Mouse (Mus musculus) CD8-positive naive resting alpha-beta T cell, adult 2 months (primary cell): ENCODE measurements around the gene Donson.
A peak's percentile ranks its signal among the peaks of the same experiment; 100 is the strongest.

ENCODE experiments used
- DNase-seq, 2 experiments: peaks; one replicate each; pipeline ENCODE4 v3.0.0; 2022; ENCODE audit warnings: low read depth in 2 of 2, low spot score in 2 of 2

Donson gene

DNA sequence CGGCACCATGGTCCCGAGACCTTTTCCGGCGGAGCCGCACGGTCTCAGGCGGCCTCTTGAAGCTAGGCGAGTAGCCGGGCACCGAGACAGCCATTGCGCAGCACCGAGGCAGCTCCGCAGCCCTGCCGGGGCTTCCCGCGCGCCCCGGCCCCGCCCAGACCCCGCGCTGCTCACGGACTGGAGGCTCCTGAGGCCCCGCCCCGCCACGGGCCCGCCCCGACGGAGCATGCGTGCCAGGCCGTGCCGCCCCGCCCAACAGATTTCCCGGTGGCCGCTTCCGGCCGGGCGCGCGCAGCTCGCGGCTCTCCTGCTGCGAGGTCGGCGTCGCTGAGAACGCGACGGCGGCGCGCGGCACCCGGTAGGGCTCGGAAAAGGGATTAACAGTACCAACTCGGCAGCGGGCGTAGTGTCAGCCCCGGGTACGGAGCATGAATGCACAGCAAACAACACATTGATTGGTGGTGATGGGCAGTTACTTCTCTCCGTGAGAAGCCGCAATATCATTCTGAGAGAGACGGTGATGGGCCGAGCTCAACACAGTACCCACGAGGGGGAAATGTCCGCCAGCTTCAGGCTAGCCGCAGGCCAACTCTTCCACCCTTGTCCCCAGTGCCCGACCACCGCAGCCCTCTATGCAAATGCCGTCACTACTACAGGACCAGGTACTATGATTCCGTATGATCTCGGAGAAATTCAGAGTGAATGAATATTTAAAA, at the start of gene Donson:
Gene Donson (minus strand): TSS at position 152 of the 716 bp plus-strand sequence.
- peak; percentile 89 to 93 for DNase-seq

GRCm38 (mm10) chr16:91736046-91736816, 47.7 kb upstream of the Donson start:
- DNase-seq, result no peak

GRCm38 (mm10) chr16:91734771-91735170, 46.2 kb upstream of the Donson start:
- DNase-seq, result no peak

- no peak for DNase-seq
These were observed 44.2 kb upstream of the Donson start for GRCm38 (mm10) chr16:91732816-91733215.

DNA sequence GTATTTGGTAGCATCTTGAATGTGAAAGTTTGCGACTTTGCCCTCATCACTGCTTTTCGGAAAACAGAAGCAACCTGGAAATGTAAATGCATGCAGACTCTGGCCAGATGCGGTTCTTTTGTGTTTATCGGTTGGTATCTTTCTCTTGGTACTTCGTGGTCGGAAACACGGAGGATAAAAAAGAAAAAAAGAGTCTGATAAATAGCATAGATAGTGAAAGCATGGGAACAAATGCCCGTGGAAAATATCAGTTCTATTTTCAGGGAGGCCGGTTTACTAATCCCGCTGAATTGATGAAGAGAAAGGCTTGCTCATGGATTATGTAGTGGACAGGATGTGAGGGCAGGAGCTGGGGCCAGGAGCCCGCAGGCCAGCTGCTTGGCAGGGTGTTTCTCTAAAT, 41.9 kb upstream of the Donson start:
- peak in 1 of 2 experiments; percentile 3 for DNase-seq

DNA sequence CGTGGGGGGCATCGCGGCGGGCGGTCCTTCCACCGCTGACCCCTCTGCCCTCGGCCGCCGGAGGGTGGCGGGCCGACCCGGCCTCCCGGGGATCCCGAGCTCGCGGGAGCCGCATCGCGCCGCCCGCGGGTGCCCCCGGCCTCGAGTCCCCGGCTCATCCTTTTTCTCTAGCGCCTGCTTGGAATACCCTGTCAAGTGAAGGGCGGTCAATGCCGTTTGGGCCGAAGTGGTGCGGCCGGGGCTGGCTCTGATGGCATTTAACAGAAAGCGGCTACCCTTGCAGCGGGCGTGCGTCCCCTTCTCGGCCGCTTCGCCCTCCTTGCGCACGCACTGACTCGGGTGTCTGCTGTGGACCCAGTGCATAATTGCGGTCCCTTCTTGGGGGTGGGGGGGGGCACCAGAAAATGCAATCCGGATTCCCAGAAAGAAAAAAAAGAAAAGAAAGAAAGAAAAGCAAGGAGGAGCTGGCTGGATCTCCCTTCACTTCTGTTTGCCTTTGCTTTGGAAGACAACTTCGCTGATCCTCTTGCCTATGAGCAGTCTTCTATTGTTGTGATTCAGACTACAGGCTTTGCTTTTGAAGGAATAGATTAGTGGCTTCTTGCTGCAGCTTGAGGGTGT, 41.4 kb upstream of the Donson start:
- peak in 1 of 2 experiments; percentile 4 for DNase-seq

DNA sequence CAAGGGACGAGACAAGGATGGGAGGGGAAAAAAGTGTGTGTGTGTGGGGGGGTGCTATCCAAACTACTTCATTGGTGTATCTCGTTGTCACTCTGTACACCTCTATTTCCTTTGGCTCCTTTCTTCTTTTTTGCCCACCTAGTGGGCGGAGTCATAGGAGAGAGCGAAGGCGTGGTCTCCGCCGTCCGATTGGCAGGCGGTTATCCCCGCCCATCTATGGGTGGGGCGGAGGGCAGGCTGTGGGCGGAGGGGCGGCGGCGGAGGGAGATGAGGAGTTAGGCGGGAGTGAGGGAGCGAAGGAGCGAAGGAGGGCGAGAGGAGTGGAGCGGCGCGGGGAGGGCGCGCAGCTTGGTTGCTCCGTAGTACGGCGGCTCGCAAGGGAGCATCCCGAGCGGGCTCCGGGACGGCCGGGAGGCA, 40.5 kb upstream of the Donson start, which contains the start of gene Itsn1:
Gene Itsn1 (plus strand): TSS at position 216 of the 417 bp plus-strand sequence.
- DNase-seq, result peak; percentile 94 to 96

DNA sequence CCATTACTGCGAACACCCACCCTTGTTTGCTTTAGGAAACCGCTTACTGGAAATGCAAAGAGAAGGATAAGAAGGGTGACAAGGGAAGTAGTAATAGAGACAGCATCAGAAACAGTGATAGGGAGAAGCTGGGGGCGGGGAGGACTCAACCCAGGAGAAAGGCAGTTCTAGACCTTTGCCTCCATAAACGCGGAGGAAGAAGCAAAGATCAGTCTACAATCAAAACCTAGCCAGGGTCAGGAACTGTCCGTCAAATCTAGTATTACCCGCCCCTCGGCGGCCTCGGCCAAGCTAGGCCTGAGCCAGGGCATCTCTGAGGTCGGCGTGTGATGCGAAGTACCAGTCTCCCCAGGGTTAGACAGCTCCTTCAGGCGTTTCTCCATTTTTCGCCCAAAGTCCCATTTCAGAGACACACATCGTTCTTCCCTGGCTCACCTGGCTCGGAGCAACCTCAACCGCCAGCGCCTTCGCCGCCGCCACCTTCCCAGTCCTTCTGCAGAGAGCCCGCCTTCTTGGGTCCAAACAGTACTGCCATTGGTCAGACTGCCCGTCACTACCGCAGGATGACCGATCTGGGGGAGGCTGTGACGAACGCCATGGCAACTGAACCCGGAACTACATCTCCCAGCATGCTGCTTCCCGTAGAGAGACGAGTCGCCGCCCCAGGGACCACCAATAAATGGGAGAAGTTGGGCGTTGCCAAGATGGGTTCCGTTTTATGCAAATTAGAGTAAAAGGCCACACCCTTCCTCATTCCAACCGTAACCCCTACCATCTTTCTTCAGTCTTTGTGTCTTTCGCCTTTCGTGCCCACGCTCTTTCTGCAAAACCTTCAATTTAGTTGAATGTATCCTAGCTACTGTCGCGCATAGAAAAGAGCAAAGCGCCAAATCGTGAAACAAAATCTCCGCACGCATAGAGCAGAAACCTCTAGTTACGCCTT, 39.8 kb upstream of the Donson start, which contains the start of gene Cryzl1:
Gene Cryzl1 (minus strand): TSS at position 853 of the 943 bp plus-strand sequence.
- peak; percentile 84 for DNase-seq

DNA sequence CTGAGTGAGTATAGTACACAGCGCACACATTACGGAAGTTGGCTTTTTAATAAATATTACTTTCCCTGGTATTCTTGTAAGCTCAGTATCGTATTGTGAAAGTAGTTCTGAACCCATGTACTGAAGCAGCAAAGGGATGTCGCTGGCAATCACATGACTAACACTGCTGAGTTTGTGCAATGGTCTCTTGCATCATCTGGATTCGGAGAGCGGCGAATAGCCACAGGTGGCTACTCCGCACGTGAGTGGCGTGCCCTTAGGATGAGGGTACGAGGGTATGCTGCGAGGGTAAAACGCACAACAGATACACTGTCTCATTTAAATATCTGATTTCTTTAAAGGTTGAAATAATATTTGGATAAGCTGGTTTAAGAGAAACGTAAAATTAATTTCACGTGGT, 38.9 kb upstream of the Donson start:
- DNase-seq, result no peak

GRCm38 (mm10) chr16:91724247-91724646, 35.7 kb upstream of the Donson start:
- peak; percentile 53 to 67 for DNase-seq

- DNase-seq, result no peak
These were observed 28.8 kb upstream of the Donson start for GRCm38 (mm10) chr16:91717399-91717798.

- DNase-seq, result no peak
These were observed 28.4 kb upstream of the Donson start for GRCm38 (mm10) chr16:91716927-91717349.

GRCm38 (mm10) chr16:91710241-91710640, 21.7 kb upstream of the Donson start:
- no peak for DNase-seq

DNA sequence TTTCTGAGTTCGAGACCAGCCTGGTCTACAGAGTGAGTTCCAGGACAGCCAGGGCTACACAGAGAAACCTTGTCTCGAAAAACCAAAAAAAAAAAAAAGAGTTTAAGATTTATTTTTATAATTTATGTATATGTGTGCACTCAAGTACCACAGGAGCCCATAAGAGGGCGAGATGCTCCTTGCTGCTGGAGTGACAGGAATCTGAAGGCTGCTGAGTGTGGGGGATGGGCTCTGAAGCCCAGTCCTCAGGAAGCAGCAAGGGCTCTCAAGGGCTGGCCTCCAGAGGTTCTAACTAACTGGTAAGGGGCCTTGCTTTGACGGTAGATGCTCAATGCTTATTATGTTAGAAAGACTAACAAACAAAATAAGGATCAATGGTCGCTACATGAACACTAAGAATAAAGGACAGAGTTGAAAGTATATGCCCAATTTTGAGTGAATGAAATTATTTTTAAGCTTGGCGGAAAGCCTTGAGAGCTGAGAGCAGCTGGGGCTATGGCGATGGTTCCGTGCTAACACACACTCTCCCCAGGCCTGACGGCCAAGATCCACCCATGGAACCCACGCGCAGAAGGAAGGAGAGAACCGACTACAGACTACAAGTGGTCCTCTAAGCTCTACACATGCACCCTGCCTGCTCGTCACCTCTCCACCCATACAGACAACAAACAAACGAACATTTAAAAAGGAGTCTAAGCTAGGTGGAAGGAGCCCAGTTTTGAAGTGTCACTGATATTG, 16.2 kb upstream of the Donson start:
- no peak for DNase-seq

- DNase-seq, result no peak
These were observed 14.2 kb upstream of the Donson start for GRCm38 (mm10) chr16:91702771-91703188.

- no peak for DNase-seq
These were observed 13.3 kb upstream of the Donson start for GRCm38 (mm10) chr16:91701908-91702307.

GRCm38 (mm10) chr16:91698995-91699394, 10.4 kb upstream of the Donson start:
- no peak for DNase-seq

GRCm38 (mm10) chr16:91695108-91695755, 6.7 kb upstream of the Donson start:
- DNase-seq, result no peak

GRCm38 (mm10) chr16:91694455-91695084, 6.0 kb upstream of the Donson start:
- DNase-seq, result peak; percentile 33 to 66
